Mouse (Mus musculus): Measurements from ENCODE around the gene Atp6v0a1. TPM values are rescaled to one million over a fixed set of nuclear protein-coding genes. Genes with fewer than 3 reads are reported as not detected.

Atp6v0a1 gene
- polyA plus RNA-seq, 1 experiment = 22.8 TPM

GRCm38 (mm10) chr11:101070189-101070527, 60.9 kb downstream of the Atp6v0a1 start:
- Histone ChIP-seq H3K79me3 (ENCODE audit: low read depth) (no peaks in the 10 kb centered on the region), H3K27me3 (ENCODE audit: control insufficient read depth, insufficient read depth, insufficient read length) (no peaks in the 10 kb centered on the region), H3K36me3 (ENCODE audit: control insufficient read depth, insufficient read depth) (no peaks in the 10 kb centered on the region), H3ac (ENCODE audit: control insufficient read depth, insufficient read length, low read depth) (peak overlapping the region; percentile 72), H3K4me3 (ENCODE audit: insufficient read depth, poor library complexity, severe bottlenecking) (peak overlapping the region; percentile 60), H3K79me2 (ENCODE audit: control insufficient read depth, insufficient read depth) (no peaks in the 10 kb centered on the region)
- no peak for TF ChIP-seq MYOG (IDR thresholded peaks at IDR 0.05; ENCODE audit: control insufficient read depth, extremely low read depth, insufficient read length)

DNA sequence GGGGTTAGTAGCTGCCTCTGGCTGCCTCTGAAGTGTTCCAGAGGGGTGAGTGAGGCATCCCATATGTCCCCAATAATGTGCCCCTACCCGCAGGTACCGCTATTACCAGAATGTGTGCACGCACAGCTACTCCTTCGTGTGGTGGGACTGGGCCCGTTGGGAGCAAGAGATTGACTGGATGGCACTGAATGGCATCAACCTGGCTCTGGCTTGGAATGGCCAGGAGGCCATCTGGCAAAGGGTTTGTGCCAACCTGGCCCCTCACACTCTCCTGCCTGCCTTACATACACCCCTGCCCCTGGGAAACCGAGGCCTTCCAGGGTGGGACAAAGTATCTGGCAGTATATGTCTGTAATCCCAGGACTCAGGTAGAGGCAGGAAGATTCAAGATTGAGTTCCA, 61.7 kb downstream of the Atp6v0a1 start:
- no peaks in the 10 kb centered on the region for H3K79me3 ChIP-seq (ENCODE audit: low read depth)
- no peaks in the 10 kb centered on the region for H3K36me3 ChIP-seq (ENCODE audit: control insufficient read depth, insufficient read depth)
- no peak overlapping the region for H3K4me3 ChIP-seq (ENCODE audit: insufficient read depth, poor library complexity, severe bottlenecking)
- TF ChIP-seq MYOG (IDR thresholded peaks at IDR 0.05; ENCODE audit: control insufficient read depth, extremely low read depth, insufficient read length) (no peak), CTCF (IDR thresholded peaks at IDR 0.05; ENCODE audit: control insufficient read depth, insufficient read depth, insufficient read length) (no peak), CEBPB (IDR thresholded peaks at IDR 0.05; ENCODE audit: low read depth) (no peak), FOSL1 (IDR thresholded peaks at IDR 0.05; ENCODE audit: insufficient read depth, low read length, poor library complexity, severe bottlenecking) (no peak), USF1 (IDR thresholded peaks at IDR 0.05; ENCODE audit: low read depth) (no peak), MYOD1 (IDR thresholded peaks at IDR 0.05; ENCODE audit: control insufficient read depth, insufficient read length, low read depth) (no peak)
- H3K79me2 ChIP-seq (ENCODE audit: control insufficient read depth, insufficient read depth) = no peaks in the 10 kb centered on the region
- H3ac ChIP-seq (ENCODE audit: control insufficient read depth, insufficient read length, low read depth) = no peak overlapping the region
- H3K27me3 ChIP-seq (ENCODE audit: control insufficient read depth, insufficient read depth, insufficient read length) = no peaks in the 10 kb centered on the region

DNA sequence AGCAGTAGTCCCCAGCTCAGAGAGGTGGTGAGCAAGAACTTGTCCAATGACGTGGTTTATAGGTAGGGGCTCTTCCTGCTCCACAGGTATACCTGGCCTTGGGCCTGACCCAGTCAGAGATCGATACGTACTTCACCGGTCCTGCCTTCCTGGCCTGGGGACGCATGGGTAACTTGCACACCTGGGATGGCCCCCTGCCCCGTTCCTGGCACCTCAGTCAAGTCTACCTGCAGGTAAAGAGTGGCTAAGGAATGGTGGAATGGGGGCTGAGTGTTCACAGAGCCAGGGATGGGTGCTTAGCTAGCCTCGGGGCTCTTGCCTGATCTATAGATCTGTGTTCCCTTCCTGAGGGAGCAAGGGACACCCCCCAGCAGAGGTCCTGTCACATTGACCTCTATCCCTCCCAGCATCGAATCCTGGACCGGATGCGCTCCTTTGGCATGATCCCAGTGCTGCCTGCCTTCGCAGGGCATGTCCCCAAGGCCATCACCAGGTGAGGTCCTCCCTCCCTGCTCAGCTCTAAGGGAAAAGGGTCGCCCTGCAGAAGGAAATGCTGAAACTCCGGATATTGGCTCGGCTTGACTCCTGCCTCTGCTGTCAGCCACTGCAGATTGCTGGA, 62.7 kb downstream of the Atp6v0a1 start:
- TF ChIP-seq FOSL1 (IDR thresholded peaks at IDR 0.05; ENCODE audit: insufficient read depth, low read length, poor library complexity, severe bottlenecking) = no peak
- no peak for TF ChIP-seq USF1 (IDR thresholded peaks at IDR 0.05; ENCODE audit: low read depth)
- TF ChIP-seq MYOG (IDR thresholded peaks at IDR 0.05; ENCODE audit: control insufficient read depth, extremely low read depth, insufficient read length) = no peak
- no peak for TF ChIP-seq MAX (IDR thresholded peaks at IDR 0.05)
- TF ChIP-seq MYOD1 (IDR thresholded peaks at IDR 0.05; ENCODE audit: control insufficient read depth, insufficient read length, low read depth) = no peak
- TF ChIP-seq CTCF (IDR thresholded peaks at IDR 0.05; ENCODE audit: control insufficient read depth, insufficient read depth, insufficient read length) = no peak
- TF ChIP-seq CEBPB (IDR thresholded peaks at IDR 0.05; ENCODE audit: low read depth) = no peak

GRCm38 (mm10) chr11:101078121-101078520, 68.9 kb downstream of the Atp6v0a1 start, which contains the start of gene Hsd17b1:
TSS of gene Hsd17b1 (plus strand) at chr11:101078411.
- no peaks in the 10 kb centered on the region for H3K36me3 ChIP-seq (ENCODE audit: control insufficient read depth, insufficient read depth)
- no peaks in the 10 kb centered on the region for H3K27me3 ChIP-seq (ENCODE audit: control insufficient read depth, insufficient read depth, insufficient read length)
- H3K79me3 ChIP-seq (ENCODE audit: low read depth) = no peaks in the 10 kb centered on the region
- H3K4me3 ChIP-seq (ENCODE audit: insufficient read depth, poor library complexity, severe bottlenecking) = no peak within 1 kb of the TSS
- no peak within 1 kb of the TSS for H3ac ChIP-seq (ENCODE audit: control insufficient read depth, insufficient read length, low read depth)
- H3K79me2 ChIP-seq (ENCODE audit: control insufficient read depth, insufficient read depth) = peaks cover 6% of the 10 kb centered on the region
- no peak for TF ChIP-seq MAX (IDR thresholded peaks at IDR 0.05)
- no peak for TF ChIP-seq USF1 (IDR thresholded peaks at IDR 0.05; ENCODE audit: low read depth)
- no peak for TF ChIP-seq CTCF (IDR thresholded peaks at IDR 0.05; ENCODE audit: control insufficient read depth, insufficient read depth, insufficient read length)

More for the DNA sequence above, 62.7 kb downstream of the Atp6v0a1 start:
- H3ac ChIP-seq (ENCODE audit: control insufficient read depth, insufficient read length, low read depth) = no peak overlapping the region
- no peak overlapping the region for H3K4me3 ChIP-seq (ENCODE audit: insufficient read depth, poor library complexity, severe bottlenecking)
- no peaks in the 10 kb centered on the region for H3K79me2 ChIP-seq (ENCODE audit: control insufficient read depth, insufficient read depth)
- H3K79me3 ChIP-seq (ENCODE audit: low read depth) = no peaks in the 10 kb centered on the region
- H3K27me3 ChIP-seq (ENCODE audit: control insufficient read depth, insufficient read depth, insufficient read length) = no peaks in the 10 kb centered on the region
- no peaks in the 10 kb centered on the region for H3K36me3 ChIP-seq (ENCODE audit: control insufficient read depth, insufficient read depth)

DNA sequence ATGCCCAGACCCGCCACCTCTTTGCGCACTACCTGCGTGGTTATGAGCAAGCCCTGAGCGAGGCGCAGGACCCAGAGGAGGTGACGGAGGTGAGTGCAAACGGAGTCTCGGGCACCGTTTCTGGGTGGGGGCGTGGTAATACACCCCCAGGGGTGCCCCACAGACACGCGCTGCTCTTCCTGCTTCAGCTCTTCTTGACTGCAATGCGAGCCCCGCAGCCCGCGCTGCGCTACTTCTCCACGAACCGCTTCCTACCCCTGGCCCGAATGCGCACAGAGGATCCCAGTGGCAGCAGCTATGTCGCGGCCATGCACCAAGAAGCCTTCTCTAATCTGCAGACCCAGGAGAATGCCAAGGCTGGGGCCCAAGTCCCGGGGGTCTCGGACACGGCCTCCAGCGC, 70.5 kb downstream of the Atp6v0a1 start:
- Histone ChIP-seq H3K4me3 (ENCODE audit: insufficient read depth, poor library complexity, severe bottlenecking) (no peak overlapping the region), H3ac (ENCODE audit: control insufficient read depth, insufficient read length, low read depth) (no peak overlapping the region), H3K36me3 (ENCODE audit: control insufficient read depth, insufficient read depth) (no peaks in the 10 kb centered on the region), H3K27me3 (ENCODE audit: control insufficient read depth, insufficient read depth, insufficient read length) (no peaks in the 10 kb centered on the region), H3K79me3 (ENCODE audit: low read depth) (peaks cover 8% of the 10 kb centered on the region), H3K79me2 (ENCODE audit: control insufficient read depth, insufficient read depth) (peaks cover 16% of the 10 kb centered on the region)
- TF ChIP-seq MYOD1 (IDR thresholded peaks at IDR 0.05; ENCODE audit: control insufficient read depth, insufficient read length, low read depth) (no peak), CEBPB (IDR thresholded peaks at IDR 0.05; ENCODE audit: low read depth) (no peak), FOSL1 (IDR thresholded peaks at IDR 0.05; ENCODE audit: insufficient read depth, low read length, poor library complexity, severe bottlenecking) (no peak), MAX (IDR thresholded peaks at IDR 0.05) (no peak), MYOG (IDR thresholded peaks at IDR 0.05; ENCODE audit: control insufficient read depth, extremely low read depth, insufficient read length) (no peak), CTCF (IDR thresholded peaks at IDR 0.05; ENCODE audit: control insufficient read depth, insufficient read depth, insufficient read length) (no peak), USF1 (IDR thresholded peaks at IDR 0.05; ENCODE audit: low read depth) (no peak)

DNA sequence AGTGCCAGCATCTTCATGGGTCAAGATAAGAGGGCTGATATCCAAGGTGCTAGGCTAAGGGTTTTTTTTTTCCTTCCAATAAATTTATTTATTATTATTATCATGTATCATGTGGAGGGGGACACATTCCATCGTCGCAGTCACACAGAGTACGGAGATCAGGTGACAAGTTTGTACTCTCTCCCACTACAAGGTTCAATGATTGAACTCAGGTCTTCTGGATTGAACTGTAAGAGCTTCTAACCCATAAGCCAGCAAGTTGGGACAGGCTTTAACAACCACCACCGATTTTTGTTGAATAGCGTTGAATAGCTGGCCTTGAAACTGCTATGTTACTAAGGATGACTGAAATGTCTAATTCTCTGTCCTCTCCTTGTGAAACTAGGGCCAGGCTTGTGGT, 71.2 kb downstream of the Atp6v0a1 start:
- no peak overlapping the region for H3ac ChIP-seq (ENCODE audit: control insufficient read depth, insufficient read length, low read depth)
- H3K79me2 ChIP-seq (ENCODE audit: control insufficient read depth, insufficient read depth) = peaks cover 16% of the 10 kb centered on the region
- no peaks in the 10 kb centered on the region for H3K27me3 ChIP-seq (ENCODE audit: control insufficient read depth, insufficient read depth, insufficient read length)
- TF ChIP-seq MYOG (IDR thresholded peaks at IDR 0.05; ENCODE audit: control insufficient read depth, extremely low read depth, insufficient read length) = no peak
- no peak for TF ChIP-seq MYOD1 (IDR thresholded peaks at IDR 0.05; ENCODE audit: control insufficient read depth, insufficient read length, low read depth)
- no peak for TF ChIP-seq CEBPB (IDR thresholded peaks at IDR 0.05; ENCODE audit: low read depth)
- TF ChIP-seq USF1 (IDR thresholded peaks at IDR 0.05; ENCODE audit: low read depth) = no peak
- no peak for TF ChIP-seq FOSL1 (IDR thresholded peaks at IDR 0.05; ENCODE audit: insufficient read depth, low read length, poor library complexity, severe bottlenecking)
- TF ChIP-seq MAX (IDR thresholded peaks at IDR 0.05) = no peak
- TF ChIP-seq CTCF (IDR thresholded peaks at IDR 0.05; ENCODE audit: control insufficient read depth, insufficient read depth, insufficient read length) = no peak
- no peak overlapping the region for H3K4me3 ChIP-seq (ENCODE audit: insufficient read depth, poor library complexity, severe bottlenecking)
- H3K79me3 ChIP-seq (ENCODE audit: low read depth) = peaks cover 8% of the 10 kb centered on the region
- H3K36me3 ChIP-seq (ENCODE audit: control insufficient read depth, insufficient read depth) = peaks cover 6% of the 10 kb centered on the region

All from C2C12 (cell line).